Mouse (Mus musculus): ENCODE data around the gene Khnyn.

- no peak for TF ChIP-seq CTCF (IDR thresholded peaks at IDR 0.05; ENCODE audit: insufficient read depth, low read length)
- TF ChIP-seq POLR2A (IDR thresholded peaks at IDR 0.05; ENCODE audit: borderline replicate concordance, extremely low read depth, low read depth, low read length), result no peak
These were observed 33.9 kb upstream of the Khnyn start for GRCm38 (mm10) chr14:55850885-55851284.

All from lung, adult 2 months (tissue).